Mouse (Mus musculus) thymus, postnatal 10 days (tissue): ENCODE results near the gene Got2.
A peak's percentile ranks its signal among the peaks of the same experiment; 100 is the strongest.

Experiments
- DNase-seq, 2 experiments: peaks; one replicate each; pipeline ENCODE4 v3.0.0; 2021; ENCODE audit warnings: low spot score in 2 of 2

Gene Got2

DNA sequence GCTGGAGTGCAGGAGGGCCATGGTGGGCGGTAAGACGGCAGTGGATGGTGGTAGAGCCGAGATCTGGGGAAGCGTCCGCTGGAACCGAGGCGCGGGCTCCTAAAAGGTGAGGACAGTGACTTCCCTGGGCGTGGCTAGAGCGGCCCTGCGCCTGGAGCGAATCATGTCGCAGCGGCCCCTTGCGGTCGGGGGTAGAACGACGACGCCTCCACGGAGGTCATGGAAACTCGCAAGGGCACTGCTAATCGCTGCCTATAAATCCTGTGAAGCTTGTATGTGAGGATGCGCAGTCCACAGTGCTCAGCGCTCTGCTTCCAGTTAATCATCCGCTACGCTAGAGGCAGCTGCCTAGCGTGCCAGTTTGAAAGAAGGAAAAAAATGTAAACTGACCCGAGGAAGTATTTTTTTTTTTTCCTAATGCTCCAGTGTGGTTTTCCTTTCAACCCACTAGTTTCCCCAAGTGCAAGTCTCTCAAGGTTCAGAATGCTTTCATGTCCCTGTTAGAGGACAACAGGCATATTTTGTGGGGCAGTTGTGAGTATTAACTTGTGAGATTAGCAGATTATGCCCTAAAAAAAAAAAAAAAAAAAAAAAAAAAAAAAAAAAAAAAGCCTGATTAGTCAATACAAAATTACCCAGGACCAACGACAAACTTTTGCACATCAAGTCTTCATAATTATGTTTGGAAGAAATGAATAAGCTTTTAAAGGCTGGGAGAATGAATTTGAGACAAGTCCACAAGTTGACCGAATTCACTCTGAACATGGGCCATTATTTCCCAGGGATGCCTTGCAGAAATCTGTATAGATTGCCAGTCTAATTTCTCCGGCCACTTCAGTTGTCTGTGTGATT is at the start of gene Got2:
Got2 (minus strand) TSS at position 263 of the 852 bp plus-strand sequence.
- peak; percentile 77 to 93 for DNase-seq

DNA sequence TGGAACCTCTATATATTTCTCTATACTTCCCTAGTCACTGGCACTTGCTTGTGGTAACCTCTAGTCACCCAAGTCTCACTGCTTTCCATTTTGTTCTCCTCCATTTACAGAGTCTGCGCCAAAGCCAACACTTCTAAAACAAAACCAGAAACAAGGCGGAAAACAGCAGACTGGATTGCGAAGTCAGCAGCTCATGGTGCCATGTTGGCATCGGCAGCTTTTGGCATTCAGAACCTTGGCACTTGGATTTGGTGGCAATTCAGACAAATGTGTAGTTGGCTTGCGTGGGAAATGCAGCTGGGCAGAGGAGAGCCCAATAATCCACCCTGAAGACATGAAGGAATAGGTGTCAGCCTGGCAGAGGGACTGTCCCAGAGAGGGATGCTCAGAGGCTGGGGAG is 44.5 kb upstream of the Got2 start:
- no peak for DNase-seq

DNA sequence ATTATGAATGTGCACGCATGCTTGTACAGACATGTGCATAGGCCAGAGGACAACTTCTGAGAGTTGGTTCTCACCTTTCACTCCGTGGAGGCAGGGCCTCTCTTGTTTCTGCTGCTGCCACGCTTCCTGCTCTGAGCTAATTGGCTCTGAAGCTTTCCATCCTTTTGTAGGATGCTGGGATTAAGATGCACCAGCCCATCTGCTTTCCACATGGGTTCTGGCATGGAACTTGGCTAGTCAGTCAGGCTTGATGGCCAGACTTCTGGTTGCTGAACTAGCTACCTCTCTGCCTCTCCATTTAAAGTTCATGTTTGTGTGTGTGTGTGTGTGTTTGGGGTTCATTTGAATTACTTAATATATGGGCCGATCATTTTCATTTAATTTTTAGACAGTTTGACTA is 41.5 kb upstream of the Got2 start:
- no peak for DNase-seq

DNA sequence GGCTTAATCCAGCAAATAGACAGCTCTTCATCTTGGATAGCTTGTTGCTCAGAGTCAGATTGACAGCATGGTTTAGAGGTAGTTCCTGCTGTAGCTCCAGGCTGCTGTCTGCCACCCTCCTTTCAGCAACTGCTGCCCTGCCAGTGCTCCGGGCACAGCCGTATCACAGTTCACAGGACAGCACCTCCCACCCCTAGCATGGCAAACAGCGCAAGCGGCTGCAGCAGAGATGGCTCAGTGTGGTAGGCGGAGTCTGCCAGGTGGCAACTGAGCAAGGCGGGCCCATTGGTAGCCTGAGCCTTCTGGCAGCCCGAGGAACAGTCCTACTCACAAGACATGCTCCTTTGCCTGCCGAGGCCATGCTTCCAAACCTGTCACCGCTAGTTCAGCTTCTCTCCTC is 27.8 kb upstream of the Got2 start:
- peak in 1 of 2 experiments; percentile 16 for DNase-seq

DNA sequence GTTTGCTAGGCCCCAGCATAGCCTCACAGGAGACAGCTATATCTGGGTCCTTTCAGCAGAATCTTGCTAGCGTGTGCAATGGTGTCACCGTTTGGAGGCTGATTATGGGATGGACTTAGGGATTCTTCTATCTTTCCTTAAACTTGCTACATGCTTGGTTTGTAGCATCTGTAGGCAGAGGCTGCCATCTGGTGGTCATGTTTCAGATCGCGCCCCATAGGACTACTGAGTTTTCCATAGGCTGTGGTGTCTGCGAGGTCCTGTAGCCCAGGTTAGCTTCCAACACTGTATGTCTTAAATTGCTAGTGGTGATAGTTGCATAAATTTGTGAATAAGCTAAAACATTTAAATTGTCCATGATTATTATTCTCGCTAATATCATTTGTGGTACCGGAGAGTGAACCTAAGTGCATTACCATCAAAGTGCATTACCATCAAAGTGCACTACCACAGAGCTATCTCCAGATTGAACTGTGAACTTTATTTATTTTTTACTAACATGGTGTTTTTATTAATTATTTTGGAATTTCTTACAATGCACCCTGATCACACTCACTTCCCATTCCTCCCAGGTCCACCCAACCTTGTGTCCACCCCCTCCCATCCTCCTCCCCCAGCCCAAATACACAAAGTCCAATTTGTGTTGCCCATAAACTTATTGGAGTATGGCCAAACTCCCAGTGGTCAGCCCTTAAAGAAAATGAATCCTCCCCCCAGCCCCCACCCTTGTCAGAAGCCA is 26.7 kb upstream of the Got2 start:
- peak in 1 of 2 experiments; percentile 57 for DNase-seq

DNA sequence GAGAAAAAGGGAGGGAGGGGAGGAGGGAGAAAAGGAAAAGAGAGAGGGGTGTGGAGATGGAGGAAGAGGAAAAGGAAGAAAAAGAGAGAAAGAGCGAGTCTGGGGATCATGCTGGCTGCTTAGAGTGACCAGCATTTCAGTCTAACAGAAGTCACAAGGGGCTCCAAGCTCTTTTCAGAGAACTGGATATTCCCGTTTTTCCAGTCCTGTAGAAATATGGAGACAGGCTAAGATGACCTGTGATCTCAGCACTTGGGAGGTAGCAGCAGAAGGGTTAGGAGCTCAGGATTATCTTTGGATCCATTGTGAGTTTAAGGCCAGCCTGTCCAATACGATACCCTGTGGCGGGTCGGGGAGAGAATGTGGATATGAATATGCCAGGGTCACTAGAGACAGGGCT is 22.9 kb upstream of the Got2 start:
- DNase-seq = no peak

DNA sequence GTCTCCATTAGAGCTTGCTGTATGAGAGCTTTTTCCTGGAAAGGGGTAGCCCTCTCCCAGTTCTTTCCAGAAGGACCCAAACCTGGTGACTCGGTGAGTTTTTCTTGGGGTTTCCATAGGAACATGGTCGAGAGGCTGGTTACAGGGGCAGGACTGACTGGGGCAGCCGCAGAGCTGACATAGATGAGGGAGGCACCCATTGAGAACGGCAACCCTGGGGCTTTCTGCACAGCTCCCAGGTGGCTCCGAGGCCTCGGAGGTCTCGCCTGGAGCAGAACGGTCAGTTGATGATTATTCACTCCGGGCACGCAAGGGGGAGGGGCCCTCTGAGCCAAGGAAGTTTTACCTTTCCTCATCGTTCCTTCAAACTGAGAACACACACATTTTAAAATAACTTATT is 19.5 kb upstream of the Got2 start:
- no peak for DNase-seq

DNA sequence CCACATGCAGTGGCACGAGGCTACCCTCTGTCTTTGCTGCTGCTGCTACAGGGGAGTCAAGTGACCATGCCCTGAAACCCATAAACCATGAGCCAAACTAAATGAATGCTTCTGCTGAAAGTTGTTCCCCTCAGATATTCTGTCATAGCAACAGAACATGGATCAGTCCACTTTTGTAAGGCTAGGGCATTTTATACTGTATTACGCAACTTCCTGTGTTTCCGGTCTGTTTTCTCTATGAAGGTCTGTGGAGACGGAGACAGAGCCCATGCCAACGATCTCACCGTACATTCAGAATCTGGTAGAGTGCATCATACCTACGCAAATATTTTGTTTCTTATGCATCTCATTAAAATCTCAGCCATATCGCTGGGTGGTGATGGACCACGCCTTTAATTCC is 18.4 kb upstream of the Got2 start:
- no peak for DNase-seq

DNA sequence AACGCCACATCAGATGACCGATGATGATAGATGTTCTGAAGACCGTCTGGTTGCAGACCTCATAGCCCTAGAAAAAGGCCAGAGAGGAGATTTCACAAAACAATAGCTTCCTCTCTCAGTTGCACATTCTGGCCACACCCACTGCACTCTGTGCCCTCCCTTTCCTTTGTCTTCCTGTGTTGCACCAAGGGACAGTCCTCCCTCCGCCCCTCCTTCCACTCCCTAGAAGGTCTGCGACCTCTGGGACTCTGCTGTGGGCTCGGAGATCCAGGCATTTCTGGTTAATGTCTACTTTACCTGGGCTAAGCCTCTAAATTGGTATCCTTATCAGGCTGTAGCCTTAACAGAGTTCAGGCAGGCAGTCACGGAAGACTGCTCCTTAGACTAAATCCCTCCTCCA is 13.5 kb upstream of the Got2 start:
- no peak for DNase-seq

DNA sequence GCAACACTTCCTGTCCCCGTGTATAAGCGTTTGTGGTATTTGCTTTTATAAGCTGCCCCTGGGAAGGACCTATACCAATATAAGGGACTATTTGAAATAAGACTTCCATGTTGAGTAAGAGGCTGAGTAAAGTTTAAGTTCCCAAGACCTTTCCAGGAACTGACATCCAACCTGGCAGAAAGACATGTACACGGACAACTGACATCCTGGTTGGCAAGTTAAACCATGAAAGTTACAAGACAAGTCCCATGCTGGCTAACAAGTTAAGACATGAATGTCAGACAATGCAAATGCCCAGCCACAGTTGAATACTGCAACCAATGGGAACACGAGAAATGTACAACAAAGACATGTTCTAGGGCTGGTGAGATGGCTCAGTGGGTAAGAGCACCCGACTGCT is 5.4 kb upstream of the Got2 start:
- no peak for DNase-seq

DNA sequence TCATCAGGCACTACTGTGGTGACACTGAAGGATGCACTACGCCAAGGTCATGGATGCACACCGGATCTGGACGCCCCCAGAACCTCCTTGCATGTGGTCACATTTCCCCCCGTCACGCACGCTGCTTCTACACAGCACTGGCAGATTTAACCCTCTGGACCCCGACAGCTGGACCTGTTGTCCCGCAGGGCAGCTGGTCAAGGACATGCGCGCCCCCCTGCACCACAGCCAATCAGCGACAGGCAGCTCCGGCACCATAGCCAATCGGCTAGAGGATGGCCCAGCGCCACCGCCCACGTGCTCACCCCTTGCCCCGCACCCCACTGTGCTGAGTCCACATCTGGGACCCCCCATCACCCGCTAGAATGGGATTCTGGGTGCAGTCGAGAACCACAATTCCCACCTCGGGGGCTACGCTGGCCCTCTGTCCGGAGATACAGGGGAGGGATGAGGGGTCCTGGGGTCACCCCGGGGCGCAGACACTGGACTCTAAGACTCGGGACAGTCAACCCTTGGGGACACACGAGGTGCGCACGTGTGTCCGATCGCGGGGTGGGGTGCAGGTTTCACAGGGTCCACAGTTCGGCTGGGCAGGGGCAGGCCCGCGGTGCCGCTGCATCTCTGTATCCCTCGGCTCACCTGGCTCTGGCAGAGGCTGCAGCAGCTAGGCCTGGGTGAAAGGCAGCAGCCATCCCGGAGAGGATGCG is 616 bp downstream of the Got2 start:
- peak; percentile 53 to 64 for DNase-seq

DNA sequence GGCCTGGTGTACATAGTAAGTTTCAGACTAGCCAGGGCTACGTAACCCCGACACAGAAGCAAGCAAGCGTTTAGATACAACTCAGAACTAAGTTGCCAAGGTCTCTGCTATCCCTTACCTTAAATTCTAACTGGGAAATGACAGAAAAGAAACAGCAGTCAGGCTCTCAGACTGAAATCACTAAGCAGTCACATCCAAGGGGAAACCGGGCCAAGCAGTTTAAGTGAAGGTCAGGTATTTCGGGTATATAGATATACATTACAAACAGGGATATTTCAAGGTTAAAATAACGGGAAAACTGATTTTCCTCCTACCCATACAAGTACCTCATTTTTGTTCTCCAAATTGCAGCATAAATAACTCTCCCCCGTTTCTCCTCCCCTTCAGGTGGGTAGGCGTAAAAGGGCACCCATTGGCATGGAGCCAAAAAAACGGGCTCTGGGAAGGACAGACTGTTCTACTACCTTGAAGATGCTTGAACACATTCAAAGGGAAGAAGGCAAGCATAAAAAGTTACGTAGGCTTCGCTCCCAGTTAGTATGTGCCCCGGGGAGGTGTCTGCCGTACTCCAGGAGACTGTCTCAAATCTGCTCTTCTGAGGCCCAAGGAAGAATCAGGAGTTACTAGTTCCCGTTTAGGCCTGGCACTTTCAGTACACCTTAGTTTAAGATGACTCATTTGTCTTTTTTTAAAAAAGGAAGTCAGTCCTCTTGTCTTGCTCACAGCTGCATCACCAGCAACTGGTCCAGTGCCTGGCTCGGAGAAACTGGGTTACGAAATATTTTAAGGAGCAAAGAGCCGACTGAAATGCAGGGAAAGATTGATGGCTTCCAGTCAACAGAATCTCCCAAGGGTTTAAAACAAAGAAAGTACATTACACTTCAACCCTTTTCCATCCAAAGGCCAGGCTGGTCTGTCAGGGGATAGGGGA is 1.4 kb downstream of the Got2 start:
- DNase-seq = no peak

DNA sequence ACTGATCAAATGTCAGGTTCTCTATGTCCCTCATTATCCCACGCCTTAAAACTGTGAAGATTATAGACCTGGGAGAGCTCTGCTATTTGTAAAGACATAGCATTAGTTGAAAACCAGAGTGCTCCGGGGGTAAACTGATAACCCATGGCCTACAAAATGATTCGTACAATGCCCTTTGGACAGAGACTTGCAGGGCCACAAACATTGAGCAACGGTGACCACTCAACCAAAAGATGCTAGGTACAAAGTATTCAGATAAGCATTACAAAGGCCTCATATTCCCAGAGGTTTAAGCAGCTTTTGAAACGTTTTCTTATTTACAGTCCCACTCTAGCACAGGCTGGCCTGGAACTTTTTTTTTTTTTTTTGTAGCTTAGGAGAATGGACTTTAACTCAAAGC is 2.4 kb downstream of the Got2 start:
- no peak for DNase-seq

DNA sequence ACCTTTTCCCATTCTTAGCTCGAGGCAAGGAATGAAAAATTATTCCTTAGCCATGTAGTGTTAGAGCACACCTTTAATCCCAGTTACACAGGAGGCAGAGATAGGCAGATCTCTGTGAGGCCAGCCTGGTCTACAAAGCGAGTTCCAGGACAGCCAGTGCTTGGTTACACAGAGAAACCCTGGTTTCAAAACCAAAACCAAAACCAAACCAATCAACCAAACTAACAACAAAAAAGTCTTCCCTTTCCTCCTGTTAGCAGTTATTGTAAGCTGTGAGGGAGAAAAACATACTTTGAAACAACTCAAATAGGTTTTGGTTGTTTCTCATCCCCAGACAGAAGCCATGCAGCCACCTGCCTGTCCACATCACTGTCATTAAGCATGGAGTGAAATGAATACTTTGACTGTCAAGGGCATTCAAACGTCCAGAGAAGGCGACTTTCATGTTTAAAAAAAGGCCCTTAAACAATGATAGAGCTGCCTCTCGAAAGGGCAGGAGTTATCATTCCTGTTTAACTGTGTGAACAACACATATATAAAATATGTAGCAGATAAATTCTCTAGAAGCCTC is 3.0 kb downstream of the Got2 start:
- DNase-seq = no peak

DNA sequence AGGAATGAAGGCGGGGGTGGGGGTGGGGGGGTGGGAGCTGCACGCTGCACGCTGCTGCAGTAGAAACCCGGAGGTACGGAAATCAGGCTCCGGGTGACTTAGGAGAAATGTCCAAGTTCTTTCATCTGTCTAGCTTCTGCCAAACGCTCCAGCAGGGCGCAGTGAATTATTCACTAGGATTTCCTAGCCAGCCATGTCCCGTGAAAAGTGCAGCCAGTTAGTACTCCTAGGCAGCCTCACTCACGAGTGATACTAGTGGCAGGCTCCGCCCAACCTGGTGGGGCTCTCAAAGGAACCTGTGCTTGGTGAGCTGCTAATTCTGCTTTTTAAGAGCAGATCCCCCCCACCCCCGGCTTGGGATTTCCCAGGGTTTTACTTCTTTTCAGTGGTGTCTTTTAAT is 3.9 kb downstream of the Got2 start:
- DNase-seq = no peak

DNA sequence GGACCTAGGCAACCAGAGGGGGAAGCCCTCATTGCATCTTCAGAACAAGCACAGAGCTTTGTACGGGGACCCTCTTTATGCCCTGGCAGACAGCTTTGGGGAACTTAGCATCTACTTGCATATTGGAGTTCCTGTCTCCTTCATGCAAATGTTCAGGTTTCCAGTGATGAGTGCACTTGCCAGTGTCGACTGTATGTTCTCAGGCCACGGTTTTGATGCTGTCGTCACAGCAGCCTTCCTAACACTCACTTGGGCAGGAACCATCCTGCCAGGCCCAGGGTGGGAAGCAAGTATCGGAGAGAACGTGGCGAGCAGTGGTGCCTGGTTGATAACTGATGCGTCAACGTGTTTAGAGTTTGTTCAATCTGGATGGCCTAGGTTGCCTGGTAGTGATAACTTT is 6.2 kb downstream of the Got2 start:
- no peak for DNase-seq

DNA sequence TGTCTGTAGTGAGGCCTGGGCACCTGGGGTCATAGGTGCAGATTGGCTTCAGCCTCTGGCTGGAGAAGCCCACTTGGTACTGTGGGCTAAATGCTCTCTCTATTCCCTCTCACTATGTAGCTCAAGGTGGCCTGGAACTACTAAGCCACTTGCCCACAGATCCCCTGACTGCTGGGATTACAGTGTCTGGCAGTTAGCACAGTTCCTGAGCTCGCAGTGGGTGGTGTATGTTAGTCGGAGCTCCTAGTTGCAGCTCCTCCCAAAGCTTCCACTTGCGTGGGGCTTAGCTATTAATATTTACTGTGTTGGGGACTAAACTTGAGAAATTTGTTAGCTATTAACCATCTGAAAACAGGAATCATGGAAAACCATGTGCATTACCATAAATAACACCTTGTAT is 6.8 kb downstream of the Got2 start:
- DNase-seq = no peak

DNA sequence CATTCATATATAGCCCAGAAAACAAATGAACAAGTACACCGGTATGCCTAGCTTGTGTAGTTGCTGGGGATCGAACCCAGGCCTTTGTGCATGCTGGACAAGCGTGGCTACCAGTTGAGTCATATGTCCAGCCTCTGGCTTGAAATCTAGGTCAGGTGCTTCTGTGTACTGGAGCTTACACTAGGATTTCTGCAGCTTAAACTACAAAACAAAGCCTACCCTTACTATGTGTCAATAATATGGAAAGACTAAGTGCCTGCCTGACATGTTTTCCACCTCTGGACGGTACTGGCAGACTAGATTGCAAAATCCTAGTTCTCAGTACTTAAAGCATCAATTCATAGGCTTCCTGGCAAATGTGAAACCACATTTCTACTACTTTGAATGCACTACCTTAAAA is 8.5 kb downstream of the Got2 start:
- no peak for DNase-seq

DNA sequence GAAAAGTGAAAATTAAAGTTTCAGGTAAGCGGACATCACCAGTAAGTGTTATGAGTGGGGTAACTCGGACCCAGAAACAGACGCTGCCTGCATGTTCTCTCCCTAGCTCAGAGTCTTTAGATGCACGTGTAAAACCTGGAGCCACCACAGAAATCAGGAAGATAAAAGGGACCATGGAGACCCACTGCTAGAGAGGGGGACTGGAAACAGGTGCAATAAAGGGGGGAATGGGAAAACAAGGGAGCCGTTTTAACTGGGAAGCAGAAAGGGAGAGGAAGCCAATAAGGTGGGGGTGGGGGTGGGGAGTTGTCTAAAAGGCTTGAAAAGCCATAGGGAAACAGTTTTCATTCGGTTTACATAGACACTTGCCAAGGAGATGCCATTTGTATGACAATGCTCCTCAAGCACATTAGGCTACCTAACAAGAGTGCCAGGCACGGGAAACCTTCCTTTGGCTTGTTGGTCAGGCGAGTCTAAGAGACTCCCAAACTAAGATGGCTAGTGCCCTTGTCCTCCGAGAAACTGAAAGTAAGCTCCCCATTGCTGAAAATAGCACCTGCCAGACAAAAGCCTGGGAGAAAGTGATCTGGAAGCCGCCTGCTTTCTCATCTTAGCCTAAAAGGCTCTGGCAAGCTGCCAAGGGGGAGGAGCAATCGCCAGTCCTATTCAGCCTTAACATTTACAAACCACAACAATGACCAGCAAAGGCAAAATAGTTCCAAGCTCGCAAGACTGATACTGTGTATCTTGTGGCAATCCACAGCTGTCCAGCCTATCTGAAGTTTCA is 10.0 kb downstream of the Got2 start:
- DNase-seq = no peak

DNA sequence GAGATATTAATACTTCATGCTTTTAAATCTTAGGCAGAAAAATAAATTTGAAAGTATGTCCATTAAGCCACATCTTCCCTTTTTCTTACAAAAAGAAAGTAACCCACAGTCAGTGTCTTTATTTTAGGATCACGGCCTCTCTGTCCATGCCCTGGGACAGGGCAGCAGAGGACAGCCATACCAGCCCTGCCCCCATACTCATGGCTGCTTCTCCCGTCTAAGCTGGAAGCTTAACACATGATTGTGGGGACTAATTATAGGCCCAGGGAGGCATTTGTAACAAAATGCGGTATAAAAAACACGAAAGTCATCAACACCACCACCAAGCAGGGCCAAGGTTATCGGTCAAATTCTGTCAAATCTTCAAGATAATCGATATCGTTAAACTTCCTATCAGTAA is 13.1 kb downstream of the Got2 start:
- DNase-seq = no peak
